Mouse (Mus musculus): Measurements from ENCODE around the gene Sec14l5. TPM values are rescaled to one million over a fixed set of nuclear protein-coding genes. Genes with fewer than 3 reads are reported as not detected.

Gene Sec14l5
- polyA plus RNA-seq, 1 experiment from 2014 or later: 0.81 TPM

DNA sequence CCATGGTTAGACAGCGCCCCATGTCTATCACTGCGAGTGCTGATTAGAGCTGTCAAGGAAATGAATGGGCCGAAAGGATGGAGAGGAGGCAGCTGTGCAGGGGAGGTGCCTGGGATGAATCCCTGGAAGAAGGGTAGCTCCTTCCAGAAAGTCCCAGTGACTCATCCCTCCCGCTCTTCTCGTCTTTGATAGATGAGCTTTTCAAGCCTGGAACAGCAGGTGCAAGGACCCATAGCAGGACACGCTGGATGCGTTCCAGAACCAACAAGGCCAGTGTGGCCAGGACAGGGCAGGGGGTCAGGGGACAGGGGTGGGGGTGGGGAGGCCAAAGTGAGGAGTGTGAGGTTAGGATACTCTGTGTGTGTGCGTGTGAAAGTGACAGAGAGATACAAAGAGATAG lies 12.3 kb downstream of the Sec14l5 start:
- Histone ChIP-seq H3K4me1 (ENCODE audit: control insufficient read depth, insufficient read depth, low read length) (no peaks in the 10 kb centered on the region), H3K27me3 (ENCODE audit: control insufficient read depth, insufficient read depth, low read length) (no peaks in the 10 kb centered on the region), H3K9me3 (ENCODE audit: control insufficient read depth, low read length) (no peaks in the 10 kb centered on the region), H3K4me3 (ENCODE audit: low read depth, low read length) (no peak overlapping the region), H3K9ac (ENCODE audit: low read length) (no peak overlapping the region), H3K27ac (ENCODE audit: low read depth, low read length) (no peak overlapping the region), H3K4me2 (ENCODE audit: low read depth) (no peak overlapping the region), H3K36me3 (ENCODE audit: control insufficient read depth, insufficient read depth, low read length) (no peaks in the 10 kb centered on the region)
- no peak for ATAC-seq (ENCODE audit: insufficient read depth, low FRiP score, low TSS enrichment)
- 77% methylated on average over 8 of the region's 8 CpGs for WGBS
- DNase-seq (ENCODE audit: low spot score): no peak

DNA sequence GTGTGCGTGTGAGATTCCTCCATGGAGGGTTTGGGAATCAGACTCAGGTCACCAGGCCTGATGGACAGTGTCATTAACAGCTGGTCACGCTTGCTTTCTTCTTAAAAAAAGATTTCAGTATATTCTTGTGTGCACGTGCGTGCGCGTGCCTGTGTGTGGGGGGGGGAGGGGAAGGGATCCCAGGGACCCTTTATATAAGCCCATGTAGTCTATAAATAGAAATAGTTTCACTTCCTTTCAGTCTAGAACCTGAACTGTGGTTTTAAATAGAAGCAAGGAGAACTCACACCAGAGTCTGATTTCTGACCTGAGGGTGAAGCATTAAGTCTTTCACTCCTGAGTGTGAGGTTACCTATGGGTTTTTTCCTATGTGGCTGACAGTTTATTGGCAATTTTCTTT lies 17.4 kb downstream of the Sec14l5 start:
- Histone ChIP-seq H3K4me2 (ENCODE audit: low read depth) (no peak overlapping the region), H3K4me1 (ENCODE audit: control insufficient read depth, insufficient read depth, low read length) (no peaks in the 10 kb centered on the region), H3K27me3 (ENCODE audit: control insufficient read depth, insufficient read depth, low read length) (no peaks in the 10 kb centered on the region), H3K9ac (ENCODE audit: low read length) (no peak overlapping the region), H3K4me3 (ENCODE audit: low read depth, low read length) (no peak overlapping the region), H3K9me3 (ENCODE audit: control insufficient read depth, low read length) (no peaks in the 10 kb centered on the region), H3K27ac (ENCODE audit: low read depth, low read length) (no peak overlapping the region), H3K36me3 (ENCODE audit: control insufficient read depth, insufficient read depth, low read length) (no peaks in the 10 kb centered on the region)
- WGBS: 86% methylated on average over 6 of the region's 6 CpGs
- ATAC-seq (ENCODE audit: insufficient read depth, low FRiP score, low TSS enrichment) (no peak), DNase-seq (ENCODE audit: low spot score) (no peak)

GRCm38 (mm10) chr16:5168038-5168437 lies 21.1 kb downstream of the Sec14l5 start:
- Histone ChIP-seq H3K27me3 (ENCODE audit: control insufficient read depth, insufficient read depth, low read length) (no peaks in the 10 kb centered on the region), H3K9me3 (ENCODE audit: control insufficient read depth, low read length) (no peaks in the 10 kb centered on the region), H3K27ac (ENCODE audit: low read depth, low read length) (no peak overlapping the region), H3K9ac (ENCODE audit: low read length) (no peak overlapping the region), H3K36me3 (ENCODE audit: control insufficient read depth, insufficient read depth, low read length) (no peaks in the 10 kb centered on the region), H3K4me2 (ENCODE audit: low read depth) (no peak overlapping the region), H3K4me3 (ENCODE audit: low read depth, low read length) (no peak overlapping the region), H3K4me1 (ENCODE audit: control insufficient read depth, insufficient read depth, low read length) (no peaks in the 10 kb centered on the region)
- no peak for DNase-seq (ENCODE audit: low spot score)
- 84% methylated on average over 2 of the region's 2 CpGs for WGBS
- ATAC-seq (ENCODE audit: insufficient read depth, low FRiP score, low TSS enrichment): no peak

- H3K4me3 ChIP-seq (ENCODE audit: low read depth, low read length): no peak overlapping the region
- WGBS: 71% methylated on average over 5 of the region's 5 CpGs
Measured at GRCm38 (mm10) chr16:5168829-5169228, 21.9 kb downstream of the Sec14l5 start.

GRCm38 (mm10) chr16:5172636-5173035 lies 25.7 kb downstream of the Sec14l5 start:
- Histone ChIP-seq H3K27me3 (ENCODE audit: control insufficient read depth, insufficient read depth, low read length) (no peaks in the 10 kb centered on the region), H3K4me1 (ENCODE audit: control insufficient read depth, insufficient read depth, low read length) (no peaks in the 10 kb centered on the region), H3K4me2 (ENCODE audit: low read depth) (no peak overlapping the region), H3K27ac (ENCODE audit: low read depth, low read length) (no peak overlapping the region), H3K4me3 (ENCODE audit: low read depth, low read length) (no peak overlapping the region), H3K9me3 (ENCODE audit: control insufficient read depth, low read length) (no peaks in the 10 kb centered on the region), H3K36me3 (ENCODE audit: control insufficient read depth, insufficient read depth, low read length) (no peaks in the 10 kb centered on the region), H3K9ac (ENCODE audit: low read length) (no peak overlapping the region)
- no peak for ATAC-seq (ENCODE audit: insufficient read depth, low FRiP score, low TSS enrichment)
- 95% methylated on average over 6 of the region's 6 CpGs for WGBS
- DNase-seq (ENCODE audit: low spot score): no peak

More at GRCm38 (mm10) chr16:5168829-5169228, 21.9 kb downstream of the Sec14l5 start:
- Histone ChIP-seq H3K27me3 (ENCODE audit: control insufficient read depth, insufficient read depth, low read length) (no peaks in the 10 kb centered on the region), H3K9ac (ENCODE audit: low read length) (no peak overlapping the region), H3K4me1 (ENCODE audit: control insufficient read depth, insufficient read depth, low read length) (no peaks in the 10 kb centered on the region), H3K9me3 (ENCODE audit: control insufficient read depth, low read length) (no peaks in the 10 kb centered on the region), H3K4me2 (ENCODE audit: low read depth) (no peak overlapping the region), H3K27ac (ENCODE audit: low read depth, low read length) (no peak overlapping the region), H3K36me3 (ENCODE audit: control insufficient read depth, insufficient read depth, low read length) (no peaks in the 10 kb centered on the region)
- DNase-seq (ENCODE audit: low spot score) (no peak), ATAC-seq (ENCODE audit: insufficient read depth, low FRiP score, low TSS enrichment) (no peak)

GRCm38 (mm10) chr16:5183310-5183975 lies 36.5 kb downstream of the Sec14l5 start:
- WGBS: 88% methylated on average over 18 of the region's 18 CpGs
- no peaks in the 10 kb centered on the region for H3K27me3 ChIP-seq (ENCODE audit: control insufficient read depth, insufficient read depth, low read length)

GRCm38 (mm10) chr16:5184101-5184500 lies 37.2 kb downstream of the Sec14l5 start:
- Histone ChIP-seq H3K27me3 (ENCODE audit: control insufficient read depth, insufficient read depth, low read length) (no peaks in the 10 kb centered on the region), H3K27ac (ENCODE audit: low read depth, low read length) (no peak overlapping the region), H3K9me3 (ENCODE audit: control insufficient read depth, low read length) (no peaks in the 10 kb centered on the region), H3K4me3 (ENCODE audit: low read depth, low read length) (no peak overlapping the region), H3K4me1 (ENCODE audit: control insufficient read depth, insufficient read depth, low read length) (no peaks in the 10 kb centered on the region), H3K9ac (ENCODE audit: low read length) (no peak overlapping the region), H3K36me3 (ENCODE audit: control insufficient read depth, insufficient read depth, low read length) (no peaks in the 10 kb centered on the region), H3K4me2 (ENCODE audit: low read depth) (no peak overlapping the region)
- ATAC-seq (ENCODE audit: insufficient read depth, low FRiP score, low TSS enrichment) (no peak), DNase-seq (ENCODE audit: low spot score) (no peak)
- WGBS: 77% methylated on average over 8 of the region's 8 CpGs

More at GRCm38 (mm10) chr16:5183310-5183975, 36.5 kb downstream of the Sec14l5 start:
- no peak for ATAC-seq (ENCODE audit: insufficient read depth, low FRiP score, low TSS enrichment)
- H3K27ac ChIP-seq (ENCODE audit: low read depth, low read length): no peak overlapping the region
- no peak overlapping the region for H3K9ac ChIP-seq (ENCODE audit: low read length)
- no peaks in the 10 kb centered on the region for H3K36me3 ChIP-seq (ENCODE audit: control insufficient read depth, insufficient read depth, low read length)
- H3K4me3 ChIP-seq (ENCODE audit: low read depth, low read length): no peak overlapping the region
- H3K4me2 ChIP-seq (ENCODE audit: low read depth): no peak overlapping the region
- no peaks in the 10 kb centered on the region for H3K9me3 ChIP-seq (ENCODE audit: control insufficient read depth, low read length)
- no peak for DNase-seq (ENCODE audit: low spot score)
- no peaks in the 10 kb centered on the region for H3K4me1 ChIP-seq (ENCODE audit: control insufficient read depth, insufficient read depth, low read length)

GRCm38 (mm10) chr16:5184956-5185355 lies 38.0 kb downstream of the Sec14l5 start:
- H3K9me3 ChIP-seq (ENCODE audit: control insufficient read depth, low read length): no peaks in the 10 kb centered on the region
- H3K4me2 ChIP-seq (ENCODE audit: low read depth): no peak overlapping the region
- ATAC-seq (ENCODE audit: insufficient read depth, low FRiP score, low TSS enrichment): no peak
- no peak overlapping the region for H3K4me3 ChIP-seq (ENCODE audit: low read depth, low read length)
- DNase-seq (ENCODE audit: low spot score): no peak
- no peaks in the 10 kb centered on the region for H3K4me1 ChIP-seq (ENCODE audit: control insufficient read depth, insufficient read depth, low read length)
- no peaks in the 10 kb centered on the region for H3K27me3 ChIP-seq (ENCODE audit: control insufficient read depth, insufficient read depth, low read length)
- 81% methylated on average over 5 of the region's 5 CpGs for WGBS
- H3K27ac ChIP-seq (ENCODE audit: low read depth, low read length): no peak overlapping the region
- no peak overlapping the region for H3K9ac ChIP-seq (ENCODE audit: low read length)
- H3K36me3 ChIP-seq (ENCODE audit: control insufficient read depth, insufficient read depth, low read length): no peaks in the 10 kb centered on the region

DNA sequence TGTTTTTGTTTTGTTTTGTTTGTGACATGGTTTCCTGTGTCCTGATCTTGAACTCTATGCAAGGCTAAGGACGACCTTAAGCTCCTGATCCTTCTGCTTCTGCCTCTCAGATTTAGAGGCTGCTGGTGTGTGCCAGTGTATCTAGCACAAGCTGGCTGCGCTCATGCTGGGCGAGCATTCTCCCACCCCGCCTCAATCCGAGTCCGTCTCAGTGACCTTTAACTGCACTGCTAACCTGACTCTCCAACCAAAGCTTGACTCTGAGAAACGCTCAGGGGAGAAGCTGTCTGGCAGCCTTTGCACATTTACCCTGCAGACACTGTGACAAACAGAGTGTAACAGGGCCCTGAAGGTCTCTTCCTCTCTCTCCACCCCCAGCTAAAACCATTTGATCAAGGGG lies 38.8 kb downstream of the Sec14l5 start:
- no peaks in the 10 kb centered on the region for H3K4me1 ChIP-seq (ENCODE audit: control insufficient read depth, insufficient read depth, low read length)
- no peaks in the 10 kb centered on the region for H3K36me3 ChIP-seq (ENCODE audit: control insufficient read depth, insufficient read depth, low read length)
- H3K27me3 ChIP-seq (ENCODE audit: control insufficient read depth, insufficient read depth, low read length): no peaks in the 10 kb centered on the region
- no peak overlapping the region for H3K4me2 ChIP-seq (ENCODE audit: low read depth)
- no peak overlapping the region for H3K9ac ChIP-seq (ENCODE audit: low read length)
- DNase-seq (ENCODE audit: low spot score) (no peak), ATAC-seq (ENCODE audit: insufficient read depth, low FRiP score, low TSS enrichment) (no peak)
- H3K4me3 ChIP-seq (ENCODE audit: low read depth, low read length): no peak overlapping the region
- no peaks in the 10 kb centered on the region for H3K9me3 ChIP-seq (ENCODE audit: control insufficient read depth, low read length)
- 73% methylated on average over 7 of the region's 7 CpGs for whole genome bisulfite sequencing
- H3K27ac ChIP-seq (ENCODE audit: low read depth, low read length): no peak overlapping the region
